Mouse (Mus musculus) induced T-regulatory cell, adult 2 months (primary cell): ENCODE measurements around the gene Eef1akmt3.

Experiments used
- DNase-seq: peaks from one replicate; pipeline ENCODE4 v3.0.0-alpha.2; 2012; ENCODE audit warnings: low read depth

Eef1akmt3 gene

DNA sequence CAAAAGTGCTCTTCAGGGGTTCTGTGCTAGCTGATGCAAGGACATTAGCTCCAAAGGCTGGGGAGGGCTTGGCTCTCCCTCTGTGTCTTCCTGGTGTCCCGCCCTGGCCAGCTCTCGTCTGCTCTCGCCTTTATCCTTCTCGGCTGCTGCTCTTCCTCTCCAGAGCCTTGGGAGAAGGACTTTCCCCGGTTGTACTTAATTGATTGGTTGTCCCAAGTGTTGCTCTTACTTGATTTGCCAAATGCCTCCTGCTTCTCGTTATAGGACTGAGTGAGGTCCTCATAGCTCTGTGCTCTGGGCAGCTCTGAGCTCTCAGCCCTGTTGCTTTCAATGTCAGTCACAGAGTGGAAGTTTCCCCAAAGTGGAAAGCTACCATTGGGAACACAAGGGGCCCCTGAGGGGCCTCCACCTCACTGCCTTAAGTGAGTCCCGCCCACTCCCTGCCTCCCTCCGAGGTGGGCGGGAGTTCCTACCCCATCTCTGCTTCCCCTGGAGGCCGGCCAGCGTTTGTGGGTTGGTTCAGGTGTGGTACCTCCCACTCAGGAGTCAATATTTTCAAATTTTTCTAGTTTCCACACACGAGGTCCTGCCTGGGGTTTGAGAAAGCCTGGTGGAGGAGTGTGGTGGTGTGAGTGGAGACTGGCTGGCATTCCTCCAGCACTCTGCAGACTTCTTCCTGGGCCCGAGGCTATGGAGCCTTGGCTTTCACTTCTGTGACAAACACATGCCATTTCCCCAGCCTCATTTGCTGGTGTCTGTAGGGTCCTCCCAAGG lies 43.8 kb downstream of the Eef1akmt3 start:
- DNase-seq, result no peak

DNA sequence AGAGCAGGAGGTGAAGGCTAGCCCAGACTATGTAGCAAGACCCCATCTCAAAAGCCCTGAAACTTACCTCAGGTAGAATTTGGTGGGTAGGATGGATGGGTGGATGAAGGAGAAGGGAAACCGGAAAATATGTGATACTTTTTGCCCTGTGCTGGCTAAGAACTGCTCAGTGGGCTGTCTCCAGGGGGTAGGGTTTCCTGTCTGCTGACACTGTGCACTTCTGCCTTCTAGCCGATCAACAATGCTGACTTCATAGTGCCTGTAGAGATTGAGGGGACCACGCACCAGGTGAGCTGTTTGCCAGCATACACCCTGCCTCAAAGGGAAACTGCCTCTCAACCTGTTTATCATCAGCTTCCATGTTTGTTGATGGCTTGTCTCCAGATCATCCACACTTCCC lies 47.7 kb downstream of the Eef1akmt3 start:
- DNase-seq, result no peak

DNA sequence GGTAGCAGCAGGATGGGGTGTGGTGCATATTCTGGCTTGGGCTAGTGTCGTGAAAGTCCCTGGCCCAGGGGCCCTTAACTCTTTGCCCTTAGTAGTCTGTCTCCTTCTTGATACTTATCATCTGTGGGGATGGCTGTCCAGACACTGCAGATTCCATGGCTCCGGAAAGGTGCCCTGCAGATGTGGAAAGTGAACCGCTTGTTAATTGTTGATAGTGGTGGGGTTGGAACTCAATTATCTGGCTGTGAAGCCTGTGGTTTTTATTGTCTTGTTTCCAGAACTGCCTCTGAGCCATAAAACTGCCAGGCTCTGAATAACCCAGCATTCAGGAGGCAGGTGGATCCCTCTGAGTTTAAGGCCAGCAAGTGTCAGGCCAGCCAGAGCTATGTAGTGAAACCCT lies 49.6 kb downstream of the Eef1akmt3 start:
- no peak for DNase-seq

DNA sequence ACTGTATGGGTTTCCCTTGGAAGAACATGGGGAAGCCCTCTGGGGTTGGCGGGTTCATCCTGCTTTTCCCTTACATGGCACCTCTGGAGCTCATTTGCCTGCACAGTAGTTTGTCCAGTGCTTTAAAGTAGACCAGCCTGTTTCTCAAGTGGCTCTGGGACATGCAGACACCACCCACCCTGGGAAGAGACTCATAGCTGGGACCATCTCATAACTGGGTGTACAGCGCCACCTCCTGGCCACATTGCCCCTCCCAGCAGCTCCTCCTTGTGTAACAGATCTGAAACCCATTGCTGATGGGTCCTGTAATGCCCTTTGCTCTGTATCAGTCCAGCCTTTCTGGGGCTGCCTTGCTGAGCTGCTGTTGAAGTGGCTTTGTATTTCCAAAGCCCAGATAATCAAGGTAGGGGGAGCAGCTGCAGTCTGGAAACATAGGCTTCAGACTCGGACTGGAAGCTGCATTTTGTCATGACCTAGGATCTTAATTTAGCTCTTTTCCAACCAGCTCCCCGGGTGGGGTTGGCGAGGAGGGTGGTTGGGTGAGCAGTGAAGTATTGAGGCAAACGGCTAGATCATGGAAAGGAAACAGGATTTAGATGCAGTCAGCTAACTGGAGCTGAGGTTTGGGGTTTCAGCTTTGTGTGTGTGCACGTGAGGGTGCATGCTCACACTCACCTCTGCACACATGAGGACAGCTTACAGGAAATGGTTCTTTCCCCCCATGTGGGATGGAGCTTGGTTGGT lies 50.8 kb downstream of the Eef1akmt3 start:
- DNase-seq, result peak; percentile 86

DNA sequence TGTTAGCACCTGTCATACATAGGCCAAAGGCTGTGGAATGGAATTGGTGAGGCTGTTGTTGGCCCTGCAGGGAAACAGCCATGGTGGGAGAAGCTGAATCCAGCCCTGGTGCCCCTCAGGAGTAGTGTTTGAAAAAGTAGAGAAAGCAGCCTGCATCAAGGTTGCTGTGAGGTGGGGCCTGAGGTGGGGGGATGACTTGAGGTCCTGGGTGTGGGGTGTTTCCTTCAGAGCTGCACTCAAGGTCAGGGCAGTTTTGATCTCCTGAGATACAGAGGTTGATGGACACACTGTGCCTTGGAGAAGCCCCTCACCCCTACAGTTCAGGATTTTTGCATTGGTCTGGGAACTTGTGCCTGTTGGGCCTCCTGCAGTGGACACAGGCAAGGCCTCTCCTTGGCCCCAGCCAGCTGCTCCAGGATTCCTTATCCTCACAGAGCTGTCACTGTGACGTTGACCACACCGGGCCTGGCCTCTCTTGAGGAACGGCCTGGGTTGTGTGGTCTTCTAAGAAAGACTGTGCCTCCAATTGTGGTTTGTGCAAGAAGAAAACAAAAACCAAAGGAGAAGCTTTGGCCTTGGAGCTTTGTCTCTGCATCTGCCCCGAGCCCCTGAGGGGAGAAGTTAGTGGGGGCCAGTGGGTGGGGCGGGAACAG lies 52.7 kb downstream of the Eef1akmt3 start:
- no peak for DNase-seq

DNA sequence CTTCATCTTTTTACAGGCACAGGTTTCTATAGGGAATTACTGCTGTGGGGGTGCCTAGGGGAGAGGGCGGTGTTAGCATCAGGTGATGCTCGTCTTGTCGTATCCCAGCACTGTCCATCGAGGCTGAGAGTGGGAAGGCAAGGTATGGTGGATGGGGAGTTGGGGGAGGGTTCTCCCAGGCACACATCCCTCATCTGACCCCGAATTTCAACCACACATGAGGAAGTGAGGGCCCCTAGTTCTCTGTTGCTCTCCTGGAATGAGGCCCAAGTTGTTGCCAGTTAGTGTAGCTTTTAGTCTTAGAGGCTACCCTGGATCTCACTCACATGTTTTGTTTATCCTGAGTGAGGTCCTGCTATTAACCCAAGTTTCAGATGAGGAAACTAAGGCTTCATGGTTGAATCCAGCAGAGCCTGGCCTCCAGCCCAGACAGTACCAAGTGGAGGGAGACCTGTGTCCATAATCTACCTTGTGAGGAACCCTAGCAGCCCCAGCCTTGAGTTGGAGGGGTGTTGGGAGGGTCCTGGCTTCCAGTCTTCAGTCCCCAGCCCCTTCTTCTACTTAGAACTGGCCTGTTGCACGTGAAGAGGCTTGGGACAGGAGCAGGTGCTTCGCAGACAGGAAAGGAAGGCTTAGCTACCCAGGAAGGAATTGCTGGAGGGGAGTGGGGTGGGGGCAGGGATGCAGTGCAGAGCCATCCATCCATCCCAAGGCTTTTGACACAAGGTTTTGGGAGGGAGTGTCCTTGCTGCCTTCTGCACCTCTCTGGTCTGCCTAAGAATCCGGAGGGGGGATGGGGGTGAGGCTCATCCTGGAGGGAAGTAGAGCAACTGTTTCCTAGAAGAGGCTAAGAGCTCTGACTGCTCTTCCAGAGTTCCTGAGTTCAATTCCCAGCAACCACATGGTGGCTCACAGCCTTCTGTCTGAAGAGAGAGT lies 53.9 kb downstream of the Eef1akmt3 start:
- no peak for DNase-seq

DNA sequence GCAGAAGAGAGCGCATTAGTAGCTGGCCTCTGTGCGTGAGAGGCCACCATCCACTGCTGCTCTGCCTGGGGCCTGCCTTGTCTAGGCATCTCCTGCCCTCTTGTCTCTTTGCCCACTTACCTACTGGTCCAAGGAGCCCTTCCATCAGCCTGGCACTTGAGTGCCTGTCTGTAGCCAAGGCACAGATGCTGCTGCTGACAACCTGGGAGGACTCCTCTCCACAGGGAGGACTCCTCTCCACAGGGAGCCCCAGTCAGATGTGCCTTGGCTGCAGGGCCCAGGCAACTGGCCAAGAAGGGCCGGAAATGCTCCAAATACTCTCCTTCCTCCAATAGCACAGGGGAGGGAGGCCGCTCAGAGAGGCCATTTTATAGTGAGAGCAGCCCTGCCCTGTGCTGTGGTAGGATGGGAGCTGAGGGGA lies 54.8 kb downstream of the Eef1akmt3 start:
- DNase-seq, result no peak

DNA sequence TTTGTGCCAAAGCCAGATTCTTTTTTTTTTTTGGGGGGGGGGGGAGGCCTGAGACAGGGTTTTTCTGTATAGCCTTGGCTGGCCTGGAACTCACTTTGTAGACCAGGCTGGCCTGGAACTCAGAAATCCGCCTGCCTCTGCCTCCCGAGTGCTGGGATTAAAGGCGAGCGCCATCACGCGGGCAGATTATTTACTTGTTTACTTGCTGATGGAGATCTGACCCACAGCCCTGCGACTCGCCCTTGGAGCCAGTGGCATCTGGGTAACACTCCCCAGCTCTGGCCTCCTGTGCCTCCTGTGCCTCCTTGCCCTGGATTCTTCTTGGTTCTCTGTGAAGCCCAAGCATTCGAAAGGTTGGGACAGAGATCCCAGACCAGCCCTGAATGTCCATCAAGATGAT lies 55.7 kb downstream of the Eef1akmt3 start:
- no peak for DNase-seq

DNA sequence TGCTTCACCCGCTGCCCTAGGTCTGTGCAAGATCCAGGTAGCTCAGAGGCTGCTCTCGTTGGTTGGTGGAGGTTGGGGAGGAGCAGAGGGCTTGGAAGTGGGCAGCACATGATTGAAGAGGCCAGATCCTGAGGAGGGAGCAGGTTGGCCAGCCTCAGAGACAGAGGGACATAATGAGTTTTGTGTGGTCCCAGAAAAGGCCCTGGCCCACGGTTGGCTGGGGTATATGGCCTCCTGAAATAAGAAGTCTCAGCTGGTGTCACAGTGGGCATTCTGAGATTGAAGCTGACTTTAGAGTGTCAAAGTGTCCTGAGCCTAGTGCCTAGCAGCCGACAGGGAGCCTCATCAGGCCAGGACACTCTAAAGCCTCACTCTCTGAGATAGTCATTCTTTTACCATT lies 56.2 kb downstream of the Eef1akmt3 start:
- DNase-seq, result no peak

DNA sequence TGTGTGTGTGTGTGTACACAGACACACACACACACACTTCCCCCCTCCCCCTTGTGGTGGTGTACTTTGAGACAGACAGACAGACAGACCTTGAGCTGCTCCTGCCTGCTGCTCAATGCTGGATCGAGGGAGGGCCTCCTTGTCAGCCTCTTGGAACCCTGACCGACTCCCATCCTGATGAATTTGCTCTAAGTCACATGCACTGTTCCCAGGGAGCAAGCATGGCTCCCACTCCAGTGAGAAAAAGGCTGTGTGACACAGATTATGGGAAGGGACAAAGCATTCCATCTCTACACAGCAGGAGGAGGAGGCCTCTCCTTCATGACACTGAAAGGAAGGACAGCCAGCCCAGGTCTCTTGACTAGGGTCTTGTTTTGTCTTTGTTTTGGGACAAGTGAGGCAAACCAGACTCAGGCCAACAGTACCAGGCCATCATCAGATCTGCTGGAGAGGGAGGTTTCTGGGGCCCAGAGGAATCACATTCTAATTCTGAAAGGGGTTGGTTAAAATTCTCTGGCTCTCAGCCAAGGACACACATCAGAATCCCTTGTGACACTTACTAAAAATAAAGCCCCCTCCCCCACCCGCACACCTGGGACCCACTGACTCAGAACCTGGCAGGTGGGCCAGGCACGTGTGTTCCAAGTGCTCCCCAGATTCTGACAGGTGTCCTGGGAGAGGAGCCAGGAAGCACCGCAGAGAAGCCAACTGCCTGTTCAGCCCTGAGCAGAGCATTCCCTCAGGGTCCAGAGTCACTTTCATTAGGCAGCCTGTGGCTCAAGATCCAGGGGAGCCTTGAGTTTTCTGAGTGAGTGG lies 56.9 kb downstream of the Eef1akmt3 start:
- DNase-seq, result no peak

DNA sequence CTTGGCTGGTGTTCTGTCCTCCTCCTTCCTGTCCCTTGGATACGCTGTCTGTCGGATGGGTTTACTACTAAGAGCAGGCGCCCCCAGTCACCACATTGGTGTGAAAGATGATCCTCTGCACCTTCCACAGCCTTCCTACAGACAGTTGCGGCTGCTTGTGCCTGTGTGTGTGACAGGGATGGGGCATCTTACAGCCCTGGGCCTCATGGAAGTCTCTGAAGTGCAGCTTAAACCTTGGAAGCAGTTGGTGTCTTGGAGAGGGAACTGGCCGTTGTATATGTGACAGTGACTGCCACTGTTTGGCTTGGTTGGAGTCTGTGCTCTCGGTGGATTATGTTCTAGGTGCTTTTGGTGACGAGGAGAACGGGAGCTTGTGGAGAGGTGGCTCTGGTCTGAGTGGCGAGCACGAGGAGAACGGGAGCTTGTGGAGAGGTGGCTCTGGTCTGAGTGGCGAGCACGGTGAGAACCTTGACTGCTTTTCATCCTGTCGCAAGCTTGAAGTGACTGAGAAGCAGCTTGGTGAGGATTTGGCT lies 58.1 kb downstream of the Eef1akmt3 start:
- no peak for DNase-seq

DNA sequence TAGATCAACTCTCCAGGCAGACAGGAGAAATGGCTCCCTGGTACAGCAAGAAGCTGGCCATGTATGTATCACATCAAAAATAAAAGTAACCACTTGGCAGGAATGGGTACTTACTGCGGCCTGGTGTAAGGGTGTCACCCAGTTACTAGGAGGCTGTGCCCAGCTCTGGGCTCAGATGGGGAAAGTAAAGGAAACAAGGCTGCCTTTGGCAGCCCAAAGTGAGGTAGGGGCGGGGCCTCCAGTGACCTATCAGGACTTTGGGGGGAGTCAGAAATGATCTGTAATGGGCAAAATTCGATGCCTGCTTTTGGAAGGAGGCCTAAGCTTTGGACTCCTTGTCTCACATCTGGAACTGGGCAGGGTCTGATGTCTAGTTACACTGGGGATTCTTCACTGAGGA lies 59.6 kb downstream of the Eef1akmt3 start:
- DNase-seq, result no peak
